In the genomic region with DNA sequence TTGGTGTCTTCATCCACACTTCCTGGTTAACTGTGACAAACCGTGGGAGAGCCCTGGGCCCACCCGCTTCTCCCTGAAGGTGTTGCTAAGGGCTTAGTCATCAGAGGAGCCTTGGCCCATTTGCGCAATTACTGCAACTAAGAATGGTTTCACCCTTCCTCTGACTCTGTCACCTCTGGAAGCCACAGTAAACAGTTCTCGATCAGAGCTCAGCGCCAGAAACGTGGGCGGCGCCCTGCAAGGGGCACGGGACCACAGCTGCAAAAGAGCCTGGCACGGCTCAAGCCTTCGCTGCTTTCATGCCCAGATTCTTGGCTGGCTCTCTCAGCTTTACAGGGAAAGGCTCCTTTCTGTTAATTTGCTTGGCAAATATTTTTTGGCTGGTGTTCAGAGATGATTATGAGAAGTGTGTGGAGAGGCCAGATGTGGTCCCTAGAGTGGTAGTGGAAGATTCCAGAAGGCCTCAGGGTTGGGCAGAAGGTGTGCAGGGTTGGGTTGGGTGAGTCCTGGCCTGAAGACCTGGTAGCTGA, we compare ENCODE assay signal across 9 mouse cellular contexts.
DNase-seq lines count a peak whose midpoint lies in the region; ATAC-seq and TF ChIP-seq lines count a peak whose summit lies in the region.
"Had no signal": no experiment of that assay in that cellular context is flagged by ENCODE, and none has a peak within 500 bp of the region (broad histone marks: within the 10 kb centered on the region; RNA-seq: fewer than 3 reads in every experiment).

No protein-coding gene starts in this region.

- H3K9me3 ChIP-seq in hindbrain, embryonic 16.5 days (ENCODE audit: control insufficient read depth, low read length): no peaks in the 10 kb centered on the region
- H3K9me3 ChIP-seq in hindbrain, embryonic 13.5 days: no peaks in the 10 kb centered on the region
- H3K9me3 ChIP-seq: neural tube, embryonic 13.5 days had no signal

- H3K27ac ChIP-seq in hindbrain, embryonic 16.5 days (ENCODE audit: low read depth, low read length): no peak overlapping the region
- no peak overlapping the region for H3K27ac ChIP-seq in hindbrain, embryonic 13.5 days
- peak overlapping the region; percentile 24; the same call in 1 of the 2 replicates for H3K27ac ChIP-seq in gastrocnemius, adult 2 months
- H3K27ac ChIP-seq: neural tube, embryonic 13.5 days had no signal

- H3K4me2 ChIP-seq in hindbrain, embryonic 16.5 days (ENCODE audit: low read length): no peak overlapping the region
- no peak overlapping the region for H3K4me2 ChIP-seq in hindbrain, embryonic 13.5 days
- H3K4me2 ChIP-seq: neural tube, embryonic 13.5 days had no signal

- no peak overlapping the region for H3K4me3 ChIP-seq in hindbrain, embryonic 16.5 days (ENCODE audit: low read length)
- no peak overlapping the region for H3K4me3 ChIP-seq in hindbrain, embryonic 13.5 days
- H3K4me3 ChIP-seq in gastrocnemius, adult 2 months: no peak overlapping the region
- H3K4me3 ChIP-seq: neural tube, embryonic 13.5 days had no signal

- H3K36me3 ChIP-seq in hindbrain, embryonic 16.5 days (ENCODE audit: control insufficient read depth, insufficient read depth, low read length): no peaks in the 10 kb centered on the region
- H3K36me3 ChIP-seq in hindbrain, embryonic 13.5 days: no peaks in the 10 kb centered on the region
- H3K36me3 ChIP-seq: neural tube, embryonic 13.5 days had no signal

- H3K4me1 ChIP-seq in hindbrain, embryonic 16.5 days (ENCODE audit: control insufficient read depth, insufficient read depth, low read depth, low read length): no peaks in the 10 kb centered on the region
- no peaks in the 10 kb centered on the region for H3K4me1 ChIP-seq in hindbrain, embryonic 13.5 days (replicated peaks)
- H3K4me1 ChIP-seq: neural tube, embryonic 13.5 days had no signal

- no peaks in the 10 kb centered on the region for H3K27me3 ChIP-seq in hindbrain, embryonic 16.5 days (replicated peaks; ENCODE audit: control insufficient read depth, insufficient read depth, low read length)
- no peaks in the 10 kb centered on the region for H3K27me3 ChIP-seq in hindbrain, embryonic 13.5 days
- H3K27me3 ChIP-seq: neural tube, embryonic 13.5 days had no signal

- TF ChIP-seq CTCF in gastrocnemius, adult 2 months (IDR thresholded peaks at IDR 0.05): no peak

- 72% methylated on average over 11 of the region's 11 CpGs for WGBS in hindbrain, embryonic 16.5 days
- 87% methylated on average over 11 of the region's 11 CpGs for WGBS in hindbrain, embryonic 13.5 days

- H3K9ac ChIP-seq in hindbrain, embryonic 16.5 days (ENCODE audit: low read depth, low read length): no peak overlapping the region
- H3K9ac ChIP-seq in hindbrain, embryonic 13.5 days: no peak overlapping the region
- H3K9ac ChIP-seq: neural tube, embryonic 13.5 days had no signal

- intact Hi-C loops in gastrocnemius, adult 2 months (cut with DNase I): no loop called here

- ATAC-seq in hindbrain, embryonic 16.5 days: peak; percentile 42; the same call in 1 of the 2 replicates
- no peak for ATAC-seq in hindbrain, embryonic 13.5 days (ENCODE audit: low FRiP score)

- peak; percentile 39 for DNase-seq in ZHBTc4 (ENCODE audit: low read depth, low spot score)
- DNase-seq in gastrocnemius, adult 2 months: peak; percentile 37
- peak; percentile 41 for DNase-seq in lung, postnatal 10 days
- DNase-seq in kidney, adult 8-10 months: no peak
- no peak for DNase-seq in cerebellum, adult 9-11 months
- DNase-seq in cerebellum, adult 8-10 months: no peak

Comparison
In these comparisons a context has a peak if more than half of its experiments do, and no peak if none do; other contexts are left out.
1. DNase-seq: peak in ZHBTc4 (single experiment), gastrocnemius, adult 2 months (single experiment) and lung, postnatal 10 days (single experiment); none in kidney, adult 8-10 months (0 of 2), cerebellum, adult 9-11 months (single experiment) and cerebellum, adult 8-10 months (single experiment).